In the genomic region with DNA sequence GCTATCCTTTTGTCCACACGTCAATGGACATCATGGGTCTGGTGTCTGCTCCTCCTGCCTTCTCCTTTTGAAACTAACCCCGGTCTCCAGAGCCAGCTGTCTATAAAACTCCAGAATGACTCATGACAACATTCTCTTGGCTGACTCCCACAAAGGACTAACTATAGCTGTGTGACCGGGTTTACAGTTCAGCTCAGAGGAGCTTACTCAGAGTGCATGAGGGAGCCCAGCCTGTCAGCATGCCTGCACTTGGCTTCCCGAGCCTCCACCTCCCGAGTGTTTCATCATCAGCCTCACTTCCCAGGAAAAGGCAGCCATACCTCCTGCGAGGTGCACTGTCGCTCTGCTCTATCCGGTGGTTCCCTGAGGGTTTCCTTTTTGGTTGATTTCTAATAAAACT, we compare ENCODE assay signal across 9 mouse cellular contexts. TPM values are rescaled to one million over a fixed set of nuclear protein-coding genes. Genes with fewer than 3 reads are reported as not detected.
DNase-seq lines count a peak whose midpoint lies in the region; ATAC-seq and TF ChIP-seq lines count a peak whose summit lies in the region.
"Had no signal": no experiment of that assay in that cellular context is flagged by ENCODE, and none has a peak within 500 bp of the region (broad histone marks: within the 10 kb centered on the region; RNA-seq: fewer than 3 reads in every experiment).

No protein-coding gene starts in this region.

- H3K9me3 ChIP-seq in limb, embryonic 14.5 days (ENCODE audit: control insufficient read depth, low read length), result no peaks in the 10 kb centered on the region
- no peaks in the 10 kb centered on the region for H3K9me3 ChIP-seq in limb, embryonic 10.5 days (replicated peaks)

- no peaks in the 10 kb centered on the region for H3K27me3 ChIP-seq in limb, embryonic 14.5 days (ENCODE audit: control insufficient read depth, insufficient read depth, low read length)
- H3K27me3 ChIP-seq in limb, embryonic 10.5 days (ENCODE audit: low read depth, poor library complexity, severe bottlenecking), result no peaks in the 10 kb centered on the region

- no peak overlapping the region for H3K4me2 ChIP-seq in limb, embryonic 14.5 days (replicated peaks; ENCODE audit: low read depth, low read length, severe bottlenecking)
- H3K4me2 ChIP-seq: lung, embryonic 14.5 days had no signal

- WGBS in limb, embryonic 14.5 days, result 39% methylated on average over 8 of the region's 8 CpGs
- 76% methylated on average over 8 of the region's 8 CpGs for WGBS in limb, embryonic 10.5 days

- no peak overlapping the region for H3K27ac ChIP-seq in limb, embryonic 14.5 days (replicated peaks; ENCODE audit: low read depth, low read length)
- no peak overlapping the region for H3K27ac ChIP-seq in limb, embryonic 10.5 days
- peak overlapping the region; percentile 23 for H3K27ac ChIP-seq in bone marrow macrophage, adult 2 months (ENCODE audit: insufficient read depth, low read depth, low read length)

- no peak for ATAC-seq in limb, embryonic 14.5 days (ENCODE audit: low FRiP score, low read depth)

- TF ChIP-seq CTCF in bone marrow macrophage, adult 2 months (IDR thresholded peaks at IDR 0.05; ENCODE audit: low read depth, low read length), result no peak

- peak; percentile 63 to 85 for DNase-seq in adrenal gland, adult (ENCODE audit: inconsistent age in 2 of 2, low spot score in 1 of 2)
- no peak for DNase-seq in adrenal gland, adult 18-20 months (ENCODE audit: low spot score in 2 of 2)
- peak; percentile 52 for DNase-seq in limb, embryonic 14.5 days (ENCODE audit: low spot score)
- no peak for DNase-seq in limb, embryonic 10.5 days (ENCODE audit: low spot score)
- peak; percentile 36 for DNase-seq in heart, postnatal 4 days
- no peak for DNase-seq in ovary, postnatal 14 days (ENCODE audit: low spot score)
- DNase-seq in cerebellum, postnatal 14 days, result no peak
- DNase-seq: lung, embryonic 14.5 days had no signal

- TF ChIP-seq POLR2A in limb, embryonic 14.5 days (IDR thresholded peaks at IDR 0.05; ENCODE audit: borderline replicate concordance, extremely low read depth, insufficient read depth, insufficient read length), result no peak
- no peak for TF ChIP-seq POLR2A in bone marrow macrophage, adult 2 months (IDR thresholded peaks at IDR 0.05; ENCODE audit: borderline replicate concordance, low read depth, low read length)

- H3K4me1 ChIP-seq in limb, embryonic 14.5 days (ENCODE audit: control insufficient read depth, insufficient read depth, low read length), result peaks cover 14% of the 10 kb centered on the region
- H3K4me1 ChIP-seq in limb, embryonic 10.5 days, result peaks cover 28% of the 10 kb centered on the region
- H3K4me1 ChIP-seq in bone marrow macrophage, adult 2 months (ENCODE audit: control insufficient read depth, insufficient read depth, low read length), result peaks cover 32% of the 10 kb centered on the region

- H3K9ac ChIP-seq in limb, embryonic 14.5 days (ENCODE audit: low read depth, low read length, severe bottlenecking), result no peak overlapping the region
- H3K9ac ChIP-seq: lung, embryonic 14.5 days had no signal

- no peaks in the 10 kb centered on the region for H3K36me3 ChIP-seq in limb, embryonic 14.5 days (ENCODE audit: control insufficient read depth, insufficient read depth, low read length)
- no peaks in the 10 kb centered on the region for H3K36me3 ChIP-seq in limb, embryonic 10.5 days

- no peak overlapping the region for H3K4me3 ChIP-seq in limb, embryonic 14.5 days (replicated peaks; ENCODE audit: low read length)
- H3K4me3 ChIP-seq in limb, embryonic 10.5 days, result no peak overlapping the region
- H3K4me3 ChIP-seq in bone marrow macrophage, adult 2 months (ENCODE audit: insufficient read depth, low read length), result no peak overlapping the region

RNA-seq across cellular contexts. Expression of gene Taf4, which starts 3.4 kb away (rescaled TPM):
- 10 to 100 TPM; 17.2 to 19.9 TPM for total RNA-seq in adrenal gland, adult 18-20 months (2021)
- polyA plus RNA-seq in limb, embryonic 14.5 days (2012; rRNA removed), result 15.2 and 17.6 TPM in 2 replicates
- polyA plus RNA-seq in limb, embryonic 14.5 days (2014; fragmentation: Nextera tagmentation; extraction: Ambion mirVana), result 3.9 and 4.4 TPM in 2 replicates
- 2.7 and 3.3 TPM in 2 replicates for polyA plus RNA-seq in limb, embryonic 10.5 days (2016; fragmentation: Nextera tagmentation; extraction: Ambion mirVana)
- polyA plus RNA-seq in bone marrow macrophage, adult 2 months (2012; ENCODE audit: insufficient read depth, insufficient read length, missing spikeins), result 16.8 and 17.2 TPM in 2 replicates
- total RNA-seq in heart, postnatal 4 days (2021), result 10 to 100 TPM; 18.3 to 20.6 TPM

RNA-seq across cellular contexts. Expression of gene Lsm14b, which starts 45.0 kb away (rescaled TPM):
- 10 to 100 TPM; 35.9 to 44.5 TPM for total RNA-seq in adrenal gland, adult 18-20 months (2021)
- 69.1 and 75.6 TPM in 2 replicates for polyA plus RNA-seq in limb, embryonic 14.5 days (2012; rRNA removed)
- polyA plus RNA-seq in limb, embryonic 14.5 days (2014; fragmentation: Nextera tagmentation; extraction: Ambion mirVana), result 7.7 and 7.8 TPM in 2 replicates
- 8.1 and 9.1 TPM in 2 replicates for polyA plus RNA-seq in limb, embryonic 10.5 days (2016; fragmentation: Nextera tagmentation; extraction: Ambion mirVana)
- polyA plus RNA-seq in bone marrow macrophage, adult 2 months (2012; ENCODE audit: insufficient read depth, insufficient read length, missing spikeins), result 26.2 and 30.9 TPM in 2 replicates
- total RNA-seq in heart, postnatal 4 days (2021), result 10 to 100 TPM; 48.7 to 49.8 TPM

Comparison
In these comparisons a context has a peak if more than half of its experiments do, and no peak if none do; other contexts are left out.
1. DNase-seq: peak in adrenal gland, adult (2 of 2), limb, embryonic 14.5 days (single experiment) and heart, postnatal 4 days (single experiment); none in adrenal gland, adult 18-20 months (0 of 2), limb, embryonic 10.5 days (single experiment), ovary, postnatal 14 days (single experiment) and cerebellum, postnatal 14 days (0 of 2).